Mouse (Mus musculus): ENCODE results near the gene Sgcb.

- TF ChIP-seq CTCF (IDR thresholded peaks at IDR 0.05; ENCODE audit: insufficient read depth, low read depth, low read length), result no peak
- no peak for TF ChIP-seq POLR2A (IDR thresholded peaks at IDR 0.05; ENCODE audit: insufficient read depth, low read depth, low read length)
Measured at GRCm38 (mm10) chr5:73676626-73677025, 29.0 kb upstream of the Sgcb start.
